Mouse (Mus musculus): ENCODE data around the gene Fgd3. TPM values are rescaled to one million over a fixed set of nuclear protein-coding genes. Genes with fewer than 3 reads are reported as not detected.

Gene Fgd3
- polyA plus RNA-seq, 1 experiment from 2014 or later = 1.2 TPM

- H3K36me3 ChIP-seq (ENCODE audit: control insufficient read depth, insufficient read depth, low read length) = no peaks in the 10 kb centered on the region
- peak overlapping the region; percentile 82; the same call in 1 of the 2 replicates for H3K4me2 ChIP-seq (ENCODE audit: low read depth, low read length)
- H3K27ac ChIP-seq (ENCODE audit: low read length) = 0 out of 2 replicates have a peak overlapping the region, but pooled peaks have one; percentile 88
- H3K27me3 ChIP-seq (replicated peaks; ENCODE audit: control insufficient read depth, insufficient read depth, low read length) = no peaks in the 10 kb centered on the region
- no peak for ATAC-seq
- 0 out of 2 replicates have a peak overlapping the region, but pooled peaks have one; percentile 90 for H3K9ac ChIP-seq (ENCODE audit: low read depth, low read length)
- peaks cover 3% of the 10 kb centered on the region; the same call in 1 of the 2 replicates for H3K9me3 ChIP-seq (ENCODE audit: control insufficient read depth, low read length)
- WGBS = 68% methylated on average over 9 of the region's 9 CpGs
- H3K4me1 ChIP-seq (ENCODE audit: control insufficient read depth, insufficient read depth, low read length) = peaks cover 28% of the 10 kb centered on the region
- H3K4me3 ChIP-seq (ENCODE audit: low read length) = no peak overlapping the region
Observed at GRCm38 (mm10) chr13:49216808-49217561, 103.1 kb downstream of the Fgd3 start.

- H3K4me2 ChIP-seq (ENCODE audit: low read depth, low read length) = peak overlapping the region; percentile 82
- WGBS = 4% methylated on average over 17 of the region's 17 CpGs
- H3K4me1 ChIP-seq (ENCODE audit: control insufficient read depth, insufficient read depth, low read length) = peaks cover 28% of the 10 kb centered on the region
- no peaks in the 10 kb centered on the region for H3K36me3 ChIP-seq (ENCODE audit: control insufficient read depth, insufficient read depth, low read length)
- peak overlapping the region; percentile 90 for H3K9ac ChIP-seq (ENCODE audit: low read depth, low read length)
- H3K27ac ChIP-seq (ENCODE audit: low read length) = peak overlapping the region; percentile 88
- peak overlapping the region; percentile 74 for H3K4me3 ChIP-seq (ENCODE audit: low read length)
- ATAC-seq = peak; percentile 79
- peaks cover 3% of the 10 kb centered on the region; the same call in 1 of the 2 replicates for H3K9me3 ChIP-seq (ENCODE audit: control insufficient read depth, low read length)
- H3K27me3 ChIP-seq (replicated peaks; ENCODE audit: control insufficient read depth, insufficient read depth, low read length) = no peaks in the 10 kb centered on the region
Observed at GRCm38 (mm10) chr13:49216220-49216552, 103.9 kb downstream of the Fgd3 start.

- H3K36me3 ChIP-seq (ENCODE audit: control insufficient read depth, insufficient read depth, low read length) = no peaks in the 10 kb centered on the region
- H3K27me3 ChIP-seq (replicated peaks; ENCODE audit: control insufficient read depth, insufficient read depth, low read length) = no peaks in the 10 kb centered on the region
- H3K4me2 ChIP-seq (ENCODE audit: low read depth, low read length) = peak within 1 kb of the TSS; percentile 82
- WGBS = under 1% methylated on average over 78 of the region's 78 CpGs
- H3K9me3 ChIP-seq (ENCODE audit: control insufficient read depth, low read length) = no peaks in the 10 kb centered on the region
- peak within 1 kb of the TSS; percentile 88 for H3K27ac ChIP-seq (ENCODE audit: low read length)
- H3K4me3 ChIP-seq (ENCODE audit: low read length) = peak within 1 kb of the TSS; percentile 74
- peak; percentile 93 for ATAC-seq
- peak within 1 kb of the TSS; percentile 90 for H3K9ac ChIP-seq (ENCODE audit: low read depth, low read length)
- peaks cover 28% of the 10 kb centered on the region for H3K4me1 ChIP-seq (ENCODE audit: control insufficient read depth, insufficient read depth, low read length)
Observed at GRCm38 (mm10) chr13:49215504-49216219, 104.4 kb downstream of the Fgd3 start, which contains the start of gene Card19. TSS of gene Card19 (minus strand) at chr13:49216037.

DNA sequence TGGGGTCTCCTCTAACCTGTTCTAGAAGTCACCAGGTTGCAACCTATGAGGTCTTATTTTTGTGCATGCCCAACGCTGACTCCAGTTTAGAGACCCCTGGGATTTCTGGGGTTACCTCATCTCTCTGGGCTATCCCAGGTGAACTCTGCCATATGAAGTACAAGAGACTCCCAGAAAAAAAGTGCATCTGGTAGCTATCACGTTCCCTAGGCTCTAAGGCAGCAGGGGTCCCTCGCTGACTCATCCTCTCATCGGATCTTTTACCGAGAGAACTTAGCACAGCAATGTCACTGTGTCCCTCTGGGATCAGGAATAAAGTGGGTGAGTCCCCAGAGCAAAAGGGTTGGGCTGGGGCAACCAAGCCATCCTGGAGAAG, 105.0 kb downstream of the Fgd3 start:
- no peaks in the 10 kb centered on the region for H3K9me3 ChIP-seq (ENCODE audit: control insufficient read depth, low read length)
- no peaks in the 10 kb centered on the region for H3K36me3 ChIP-seq (ENCODE audit: control insufficient read depth, insufficient read depth, low read length)
- H3K4me2 ChIP-seq (ENCODE audit: low read depth, low read length) = peak overlapping the region; percentile 82
- no peaks in the 10 kb centered on the region for H3K27me3 ChIP-seq (replicated peaks; ENCODE audit: control insufficient read depth, insufficient read depth, low read length)
- peak overlapping the region; percentile 74 for H3K4me3 ChIP-seq (ENCODE audit: low read length)
- peak overlapping the region; percentile 90 for H3K9ac ChIP-seq (ENCODE audit: low read depth, low read length)
- H3K4me1 ChIP-seq (ENCODE audit: control insufficient read depth, insufficient read depth, low read length) = peaks cover 28% of the 10 kb centered on the region
- WGBS = 9% methylated on average over 5 of the region's 5 CpGs
- no peak overlapping the region for H3K27ac ChIP-seq (ENCODE audit: low read length)
- no peak for ATAC-seq

- Histone ChIP-seq H3K27ac (ENCODE audit: low read length) (no peak overlapping the region), H3K4me2 (ENCODE audit: low read depth, low read length) (peak overlapping the region; percentile 82; the same call in 1 of the 2 replicates), H3K36me3 (ENCODE audit: control insufficient read depth, insufficient read depth, low read length) (no peaks in the 10 kb centered on the region), H3K27me3 (replicated peaks; ENCODE audit: control insufficient read depth, insufficient read depth, low read length) (no peaks in the 10 kb centered on the region), H3K9me3 (ENCODE audit: control insufficient read depth, low read length) (no peaks in the 10 kb centered on the region), H3K4me1 (ENCODE audit: control insufficient read depth, insufficient read depth, low read length) (peaks cover 28% of the 10 kb centered on the region), H3K4me3 (ENCODE audit: low read length) (no peak overlapping the region), H3K9ac (ENCODE audit: low read depth, low read length) (no peak overlapping the region; the same call in 1 of the 2 replicates)
- WGBS = 78% methylated on average over 3 of the region's 3 CpGs
- no peak for ATAC-seq
Observed at GRCm38 (mm10) chr13:49214454-49214853, 105.7 kb downstream of the Fgd3 start.

DNA sequence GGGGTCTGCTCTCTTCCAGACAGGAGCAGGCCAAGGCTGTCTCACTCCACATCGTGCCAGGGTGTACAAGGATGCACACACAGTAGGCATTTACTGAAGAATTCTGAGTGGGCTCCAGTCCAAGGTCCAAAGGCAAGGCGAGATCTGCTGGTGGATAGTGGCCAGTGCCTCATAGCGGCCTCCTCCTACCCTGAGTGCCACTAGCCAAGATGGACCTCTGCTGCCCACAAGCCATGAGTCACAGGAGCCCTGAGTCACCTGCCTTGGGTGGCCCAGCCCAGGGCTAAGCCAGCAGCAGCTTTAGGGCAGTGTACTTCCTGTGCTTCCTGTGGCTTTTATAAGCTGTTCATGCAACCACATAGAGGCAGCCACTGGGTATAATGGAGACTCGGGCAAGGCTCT, 106.6 kb downstream of the Fgd3 start:
- no peak for ATAC-seq
- H3K9me3 ChIP-seq (ENCODE audit: control insufficient read depth, low read length) = no peaks in the 10 kb centered on the region
- H3K27me3 ChIP-seq (replicated peaks; ENCODE audit: control insufficient read depth, insufficient read depth, low read length) = no peaks in the 10 kb centered on the region
- H3K4me3 ChIP-seq (ENCODE audit: low read length) = no peak overlapping the region
- no peaks in the 10 kb centered on the region for H3K36me3 ChIP-seq (ENCODE audit: control insufficient read depth, insufficient read depth, low read length)
- H3K9ac ChIP-seq (ENCODE audit: low read depth, low read length) = 0 out of 2 replicates have a peak overlapping the region, but pooled peaks have one; percentile 23
- no peak overlapping the region for H3K4me2 ChIP-seq (ENCODE audit: low read depth, low read length)
- no peak overlapping the region for H3K27ac ChIP-seq (ENCODE audit: low read length)
- WGBS = 55% methylated on average over 4 of the region's 4 CpGs
- peaks cover 28% of the 10 kb centered on the region for H3K4me1 ChIP-seq (ENCODE audit: control insufficient read depth, insufficient read depth, low read length)

DNA sequence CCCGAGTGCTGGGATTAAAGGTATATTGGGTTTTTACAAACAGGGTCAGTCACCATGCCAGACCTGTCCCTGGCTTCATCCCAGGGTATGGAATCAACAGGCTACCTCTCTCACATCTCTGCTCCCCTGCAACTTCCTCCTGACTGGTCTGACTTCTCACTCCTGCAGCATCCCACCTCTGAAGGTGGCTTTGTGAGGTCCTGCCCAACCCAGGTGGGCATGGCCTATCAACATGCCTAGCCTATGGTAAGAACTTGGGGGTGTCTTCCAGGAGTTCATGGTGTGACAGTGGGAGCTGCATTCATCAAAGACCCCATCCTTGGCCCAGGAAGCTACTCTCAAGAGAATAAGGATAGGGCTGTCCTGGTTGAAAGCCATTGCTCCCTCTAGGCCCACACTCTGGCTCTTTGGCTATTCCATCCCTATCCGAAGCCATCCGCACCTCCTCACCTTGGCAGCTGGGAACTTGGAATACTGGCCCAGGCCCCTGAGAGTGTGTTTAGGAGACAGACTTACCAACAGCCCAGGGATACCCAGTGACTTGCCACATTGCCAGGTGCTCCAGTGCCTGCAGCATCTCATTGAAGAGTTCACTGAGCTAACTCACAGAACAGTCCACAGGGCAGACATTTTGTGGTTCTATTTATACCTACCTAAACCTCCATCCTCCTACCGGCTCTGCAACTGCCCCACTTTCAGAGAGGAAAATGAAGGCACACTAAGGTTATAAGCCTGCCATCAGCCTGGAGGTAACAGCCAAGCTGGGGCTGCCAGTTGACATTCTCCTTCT, 107.2 kb downstream of the Fgd3 start:
- Histone ChIP-seq H3K4me3 (ENCODE audit: low read length) (no peak overlapping the region), H3K9me3 (ENCODE audit: control insufficient read depth, low read length) (no peaks in the 10 kb centered on the region), H3K27me3 (replicated peaks; ENCODE audit: control insufficient read depth, insufficient read depth, low read length) (no peaks in the 10 kb centered on the region), H3K9ac (ENCODE audit: low read depth, low read length) (no peak overlapping the region), H3K4me1 (ENCODE audit: control insufficient read depth, insufficient read depth, low read length) (peaks cover 28% of the 10 kb centered on the region), H3K4me2 (ENCODE audit: low read depth, low read length) (no peak overlapping the region), H3K27ac (ENCODE audit: low read length) (no peak overlapping the region), H3K36me3 (ENCODE audit: control insufficient read depth, insufficient read depth, low read length) (no peaks in the 10 kb centered on the region)
- 90% methylated on average over 4 of the region's 4 CpGs for WGBS
- no peak for ATAC-seq
